Mouse (Mus musculus): ENCODE results near the gene 5730596B20Rik. TPM values are rescaled to one million over a fixed set of nuclear protein-coding genes. Genes with fewer than 3 reads are reported as not detected.
A peak's percentile ranks its signal among the peaks of the same experiment; 100 is the strongest.

Gene 5730596B20Rik
- polyA plus RNA-seq (2015; fragmentation: Nextera tagmentation; extraction: Ambion mirVana) = 0.10 and 0.27 TPM in 2 replicates

GRCm38 (mm10) chr6:52177061-52177735 is at the start of gene 5730596B20Rik:
5730596B20Rik (plus strand) TSS chr6:52177498.

GRCm38 (mm10) chr6:52158276-52159051 is 18.8 kb upstream of the 5730596B20Rik start, which contains the start of gene Hoxa1:
Hoxa1 (minus strand) TSS chr6:52158317.

GRCm38 (mm10) chr6:52164626-52165440 is 12.5 kb upstream of the 5730596B20Rik start, which contains the start of gene Hoxa2:
Hoxa2 (minus strand) TSS chr6:52164831.

GRCm38 (mm10) chr6:52190906-52191810 is 13.9 kb downstream of the 5730596B20Rik start, which contains the start of gene Hoxa4:
Hoxa4 (minus strand) TSS chr6:52191753.

GRCm38 (mm10) chr6:52204050-52204752 is 26.9 kb downstream of the 5730596B20Rik start, which contains the start of gene Hoxa5:
Hoxa5 (minus strand) TSS chr6:52204587.

GRCm38 (mm10) chr6:52208072-52208867 is 31.0 kb downstream of the 5730596B20Rik start, which contains the start of gene Hoxa6:
Hoxa6 (minus strand) TSS chr6:52208722.

GRCm38 (mm10) chr6:52213119-52213986 is 36.1 kb downstream of the 5730596B20Rik start, which contains the start of the genes Hoxa3 and Gm28308:
Hoxa3 (minus strand) TSS chr6:52213336.
Gm28308 (minus strand) TSS chr6:52213339.

GRCm38 (mm10) chr6:52221337-52221992 is 44.2 kb downstream of the 5730596B20Rik start, which contains the start of gene Hoxa7:
Hoxa7 (minus strand) TSS chr6:52221854.

MicroRNAs encoded within 50 kb of the gene (microRNA counts, 519-probe panel; counts per million panel counts)
- microRNA mmu-miR-196b = 5,701 counts per million, percentile 90 among the panel's probes with 10 or more counts

Small RNA genes lying within 50 kb of the gene (microRNA-seq; reads per million reads assigned to microRNA genes)
- 8,273 to 10,920 reads per million in 2 experiments for gene Mir196b

Other genes starting within 250 kb of the 5730596B20Rik start
- gene Skap2, start 164.9 kb upstream of the 5730596B20Rik start, polyA plus RNA-seq (2015; fragmentation: Nextera tagmentation; extraction: Ambion mirVana) = 14.3 and 18.0 TPM in 2 replicates
- gene Hoxa1, start 19.2 kb upstream of the 5730596B20Rik start, polyA plus RNA-seq (2015; fragmentation: Nextera tagmentation; extraction: Ambion mirVana) = 0.59 and 0.88 TPM in 2 replicates
- gene Hoxa2, start 12.7 kb upstream of the 5730596B20Rik start, polyA plus RNA-seq (2015; fragmentation: Nextera tagmentation; extraction: Ambion mirVana) = 0.46 and 1.1 TPM in 2 replicates
- 3.7 and 5.5 TPM in 2 replicates for gene Hoxa4, start 14.3 kb downstream of the 5730596B20Rik start, polyA plus RNA-seq (2015; fragmentation: Nextera tagmentation; extraction: Ambion mirVana)
- 3.1 and 3.6 TPM in 2 replicates for gene Hoxa5, start 27.1 kb downstream of the 5730596B20Rik start, polyA plus RNA-seq (2015; fragmentation: Nextera tagmentation; extraction: Ambion mirVana)
- gene Hoxa6, start 31.2 kb downstream of the 5730596B20Rik start, polyA plus RNA-seq (2015; fragmentation: Nextera tagmentation; extraction: Ambion mirVana) = 1.7 and 1.9 TPM in 2 replicates
- 1.3 TPM in 2 replicates for gene Hoxa3, start 35.8 kb downstream of the 5730596B20Rik start, polyA plus RNA-seq (2015; fragmentation: Nextera tagmentation; extraction: Ambion mirVana)
- not detected in 2 replicates for gene Gm28308, start 35.8 kb downstream of the 5730596B20Rik start, polyA plus RNA-seq (2015; fragmentation: Nextera tagmentation; extraction: Ambion mirVana)
- gene Hoxa7, start 44.4 kb downstream of the 5730596B20Rik start, polyA plus RNA-seq (2015; fragmentation: Nextera tagmentation; extraction: Ambion mirVana) = 26.9 and 27.8 TPM in 2 replicates
- 20.2 and 20.6 TPM in 2 replicates for gene Hoxa9, start 53.6 kb downstream of the 5730596B20Rik start, polyA plus RNA-seq (2015; fragmentation: Nextera tagmentation; extraction: Ambion mirVana)
- gene Hoxa10, start 63.4 kb downstream of the 5730596B20Rik start, polyA plus RNA-seq (2015; fragmentation: Nextera tagmentation; extraction: Ambion mirVana) = 40.5 and 46.6 TPM in 2 replicates
- 1.4 and 3.7 TPM in 2 replicates for gene Hoxa11, start 68.3 kb downstream of the 5730596B20Rik start, polyA plus RNA-seq (2015; fragmentation: Nextera tagmentation; extraction: Ambion mirVana)
- gene Hoxa13, start 83.4 kb downstream of the 5730596B20Rik start, polyA plus RNA-seq (2015; fragmentation: Nextera tagmentation; extraction: Ambion mirVana) = 0.05 TPM in 1 of 2 replicates, not detected in the other
- not detected in 2 replicates for gene Evx1, start 136.0 kb downstream of the 5730596B20Rik start, polyA plus RNA-seq (2015; fragmentation: Nextera tagmentation; extraction: Ambion mirVana)

Data from skeletal muscle tissue, postnatal 0 days (tissue).